Mouse (Mus musculus): Measurements from ENCODE around the gene Mrpl3. TPM values are rescaled to one million over a fixed set of nuclear protein-coding genes. Genes with fewer than 3 reads are reported as not detected.

The Mrpl3 gene
- polyA plus RNA-seq (2015; fragmentation: Nextera tagmentation; extraction: Ambion mirVana): 95.3 and 112 TPM in 2 replicates

GRCm38 (mm10) chr9:105053147-105053557, at the start of gene Mrpl3:
Gene Mrpl3, plus strand, starts transcription at chr9:105053239.
- 0 out of 2 replicates have a peak, but pooled peaks have one; percentile 56 for ATAC-seq (ENCODE audit: insufficient number of reproducible peaks, insufficient read depth, low FRiP score, low TSS enrichment, low read depth)
- H3K27me3 ChIP-seq: no peaks in the 10 kb centered on the region
- peaks cover 9% of the 10 kb centered on the region; the same call in 1 of the 2 replicates for H3K4me1 ChIP-seq
- peak within 1 kb of the TSS; percentile 39; the same call in 1 of the 2 replicates for H3K27ac ChIP-seq
- under 1% methylated on average over 31 of the region's 31 CpGs for WGBS
- peak within 1 kb of the TSS; percentile 99 for H3K4me3 ChIP-seq
- H3K9me3 ChIP-seq: no peaks in the 10 kb centered on the region
- peak within 1 kb of the TSS; percentile 71 for H3K4me2 ChIP-seq
- peaks cover 31% of the 10 kb centered on the region for H3K36me3 ChIP-seq
- H3K9ac ChIP-seq: peak within 1 kb of the TSS; percentile 98

- no peaks in the 10 kb centered on the region for H3K9me3 ChIP-seq
- 16% methylated on average over 2 of the region's 2 CpGs for WGBS
- no peak overlapping the region for H3K27ac ChIP-seq
- H3K9ac ChIP-seq: no peak overlapping the region
- no peaks in the 10 kb centered on the region for H3K27me3 ChIP-seq
- H3K4me2 ChIP-seq: no peak overlapping the region
- no peak overlapping the region for H3K4me3 ChIP-seq
- peaks cover 4% of the 10 kb centered on the region; the same call in 1 of the 2 replicates for H3K4me1 ChIP-seq
- no peak for ATAC-seq (ENCODE audit: insufficient number of reproducible peaks, insufficient read depth, low FRiP score, low TSS enrichment, low read depth)
- H3K36me3 ChIP-seq: no peaks in the 10 kb centered on the region
Observed at GRCm38 (mm10) chr9:105010721-105011120, 42.3 kb upstream of the Mrpl3 start.

- no peak overlapping the region for H3K4me2 ChIP-seq
- H3K27me3 ChIP-seq: no peaks in the 10 kb centered on the region
- H3K4me3 ChIP-seq: no peak overlapping the region
- no peaks in the 10 kb centered on the region for H3K4me1 ChIP-seq
- no peaks in the 10 kb centered on the region for H3K9me3 ChIP-seq
- H3K9ac ChIP-seq: no peak overlapping the region
- H3K36me3 ChIP-seq: no peaks in the 10 kb centered on the region
- 86% methylated on average over 7 of the region's 7 CpGs for WGBS
- H3K27ac ChIP-seq: no peak overlapping the region
- no peak for ATAC-seq (ENCODE audit: insufficient number of reproducible peaks, insufficient read depth, low FRiP score, low TSS enrichment, low read depth)
Observed at GRCm38 (mm10) chr9:105018186-105018585, 34.9 kb upstream of the Mrpl3 start.

- ATAC-seq (ENCODE audit: insufficient number of reproducible peaks, insufficient read depth, low FRiP score, low TSS enrichment, low read depth): no peak
- Histone ChIP-seq H3K27me3 (no peaks in the 10 kb centered on the region), H3K36me3 (no peaks in the 10 kb centered on the region), H3K9me3 (no peaks in the 10 kb centered on the region), H3K9ac (no peak overlapping the region), H3K27ac (no peak overlapping the region), H3K4me2 (no peak overlapping the region), H3K4me3 (no peak overlapping the region), H3K4me1 (no peaks in the 10 kb centered on the region)
- WGBS: 66% methylated on average over 3 of the region's 3 CpGs
Observed at GRCm38 (mm10) chr9:105028311-105028710, 24.7 kb upstream of the Mrpl3 start.

GRCm38 (mm10) chr9:105032572-105032971, 20.5 kb upstream of the Mrpl3 start:
- Histone ChIP-seq H3K27me3 (no peaks in the 10 kb centered on the region), H3K27ac (no peak overlapping the region), H3K4me3 (no peak overlapping the region), H3K9ac (no peak overlapping the region), H3K4me2 (no peak overlapping the region), H3K4me1 (no peaks in the 10 kb centered on the region), H3K9me3 (no peaks in the 10 kb centered on the region), H3K36me3 (no peaks in the 10 kb centered on the region)
- ATAC-seq (ENCODE audit: insufficient number of reproducible peaks, insufficient read depth, low FRiP score, low TSS enrichment, low read depth): no peak
- 88% methylated on average over 9 of the region's 9 CpGs for WGBS

GRCm38 (mm10) chr9:105033641-105034040, 19.4 kb upstream of the Mrpl3 start:
- ATAC-seq (ENCODE audit: insufficient number of reproducible peaks, insufficient read depth, low FRiP score, low TSS enrichment, low read depth): no peak

GRCm38 (mm10) chr9:105037847-105038246, 15.2 kb upstream of the Mrpl3 start:
- Histone ChIP-seq H3K9ac (no peak overlapping the region), H3K36me3 (no peaks in the 10 kb centered on the region), H3K27ac (no peak overlapping the region), H3K27me3 (no peaks in the 10 kb centered on the region), H3K4me1 (no peaks in the 10 kb centered on the region), H3K9me3 (no peaks in the 10 kb centered on the region), H3K4me3 (no peak overlapping the region), H3K4me2 (no peak overlapping the region)
- 59% methylated on average over 3 of the region's 3 CpGs for WGBS
- ATAC-seq (ENCODE audit: insufficient number of reproducible peaks, insufficient read depth, low FRiP score, low TSS enrichment, low read depth): no peak

More at GRCm38 (mm10) chr9:105033641-105034040, 19.4 kb upstream of the Mrpl3 start:
- no peaks in the 10 kb centered on the region for H3K4me1 ChIP-seq
- no peak overlapping the region for H3K9ac ChIP-seq
- H3K27ac ChIP-seq: no peak overlapping the region
- no peaks in the 10 kb centered on the region for H3K9me3 ChIP-seq
- no peak overlapping the region for H3K4me2 ChIP-seq
- H3K4me3 ChIP-seq: no peak overlapping the region
- no peaks in the 10 kb centered on the region for H3K36me3 ChIP-seq
- H3K27me3 ChIP-seq: no peaks in the 10 kb centered on the region
- WGBS: 88% methylated on average over 7 of the region's 7 CpGs

GRCm38 (mm10) chr9:105046014-105046413, 7.0 kb upstream of the Mrpl3 start:
- no peaks in the 10 kb centered on the region for H3K36me3 ChIP-seq
- ATAC-seq (ENCODE audit: insufficient number of reproducible peaks, insufficient read depth, low FRiP score, low TSS enrichment, low read depth): no peak
- no peaks in the 10 kb centered on the region for H3K27me3 ChIP-seq
- no peak overlapping the region for H3K27ac ChIP-seq
- 75% methylated on average over 7 of the region's 7 CpGs for WGBS
- no peaks in the 10 kb centered on the region for H3K4me1 ChIP-seq
- H3K9ac ChIP-seq: no peak overlapping the region
- H3K4me3 ChIP-seq: no peak overlapping the region
- no peaks in the 10 kb centered on the region for H3K9me3 ChIP-seq
- no peak overlapping the region for H3K4me2 ChIP-seq

GRCm38 (mm10) chr9:105048351-105048750, 4.7 kb upstream of the Mrpl3 start:
- Histone ChIP-seq H3K4me2 (no peak overlapping the region), H3K9me3 (no peaks in the 10 kb centered on the region), H3K4me3 (no peak overlapping the region), H3K36me3 (no peaks in the 10 kb centered on the region), H3K9ac (no peak overlapping the region), H3K27me3 (no peaks in the 10 kb centered on the region), H3K4me1 (no peaks in the 10 kb centered on the region), H3K27ac (no peak overlapping the region)
- ATAC-seq (ENCODE audit: insufficient number of reproducible peaks, insufficient read depth, low FRiP score, low TSS enrichment, low read depth): no peak
- 53% methylated on average over 10 of the region's 10 CpGs for WGBS

- Histone ChIP-seq H3K27ac (no peak overlapping the region), H3K36me3 (no peaks in the 10 kb centered on the region), H3K27me3 (no peaks in the 10 kb centered on the region), H3K9ac (no peak overlapping the region), H3K4me2 (no peak overlapping the region), H3K9me3 (no peaks in the 10 kb centered on the region), H3K4me1 (peaks cover 9% of the 10 kb centered on the region; the same call in 1 of the 2 replicates), H3K4me3 (no peak overlapping the region)
- 50% methylated on average over 2 of the region's 2 CpGs for WGBS
- ATAC-seq (ENCODE audit: insufficient number of reproducible peaks, insufficient read depth, low FRiP score, low TSS enrichment, low read depth): no peak
Observed at GRCm38 (mm10) chr9:105049636-105050035, 3.4 kb upstream of the Mrpl3 start.

- Histone ChIP-seq H3K9ac (no peak overlapping the region), H3K36me3 (0 out of 2 replicates have a peak, but pooled peaks cover 4% of the 10 kb centered on the region), H3K27ac (no peak overlapping the region), H3K9me3 (no peaks in the 10 kb centered on the region), H3K27me3 (no peaks in the 10 kb centered on the region), H3K4me2 (no peak overlapping the region), H3K4me1 (peaks cover 9% of the 10 kb centered on the region; the same call in 1 of the 2 replicates), H3K4me3 (no peak overlapping the region)
- WGBS: 70% methylated on average over 2 of the region's 2 CpGs
- no peak for ATAC-seq (ENCODE audit: insufficient number of reproducible peaks, insufficient read depth, low FRiP score, low TSS enrichment, low read depth)
Observed at GRCm38 (mm10) chr9:105050257-105050656, 2.8 kb upstream of the Mrpl3 start.

GRCm38 (mm10) chr9:105053812-105054211, 773 bp downstream of the Mrpl3 start:
- Histone ChIP-seq H3K36me3 (peaks cover 37% of the 10 kb centered on the region), H3K27me3 (no peaks in the 10 kb centered on the region), H3K27ac (no peak overlapping the region), H3K4me3 (peak overlapping the region; percentile 99), H3K9me3 (no peaks in the 10 kb centered on the region), H3K4me1 (peaks cover 9% of the 10 kb centered on the region; the same call in 1 of the 2 replicates), H3K9ac (peak overlapping the region; percentile 98), H3K4me2 (peak overlapping the region; percentile 71)
- ATAC-seq (ENCODE audit: insufficient number of reproducible peaks, insufficient read depth, low FRiP score, low TSS enrichment, low read depth): no peak
- 46% methylated on average over 4 of the region's 4 CpGs for WGBS
